Mouse (Mus musculus) heart, embryonic 11.5 days (tissue): ENCODE measurements around the gene Taf5l. TPM values are rescaled to one million over a fixed set of nuclear protein-coding genes. Genes with fewer than 3 reads are reported as not detected.
"Not testable (repeated sequence)": the region's sequence is repeated elsewhere in the genome, so short reads cannot be mapped to it uniquely, and the experiment has no call there.

Experiments
- ATAC-seq: fragments of 200-750 bp; cut with Nextera tagmentation; replicated peaks from 2 replicates; pipeline ENCODE4 v1.8.0; 2017; ENCODE audit warnings: moderate library complexity; ENCODE audit not compliant: insufficient number of reproducible peaks, low FRiP score, low TSS enrichment
- H3K27ac ChIP-seq: fragments of 300-500 bp; sonication (generic); 2 replicates; pipeline ENCODE4 v1.5.1; 2014; ENCODE audit warnings: mild to moderate bottlenecking, low read depth, low read length
- H3K27me3 ChIP-seq: fragments of 300-500 bp; sonication (generic); 2 replicates; pipeline ENCODE4 v1.6.1; 2014; ENCODE audit warnings: mild to moderate bottlenecking, low read length, mixed read lengths; ENCODE audit not compliant: control insufficient read depth, insufficient read depth
- H3K36me3 ChIP-seq: fragments of 300-500 bp; sonication (generic); 2 replicates; pipeline ENCODE4 v1.6.1; 2014; ENCODE audit warnings: mild to moderate bottlenecking, low read length, moderate library complexity, mixed read lengths; ENCODE audit not compliant: control insufficient read depth, insufficient read depth
- H3K4me1 ChIP-seq: fragments of 300-500 bp; sonication (generic); 2 replicates; pipeline ENCODE4 v1.6.1; 2014; ENCODE audit warnings: low read length; ENCODE audit not compliant: control insufficient read depth, insufficient read depth
- H3K4me2 ChIP-seq: fragments of 300-500 bp; sonication (generic); 2 replicates; pipeline ENCODE4 v1.6.1; 2014; ENCODE audit warnings: mild to moderate bottlenecking, moderate library complexity
- H3K4me3 ChIP-seq: fragments of 300-500 bp; sonication (generic); 2 replicates; pipeline ENCODE4 v1.5.1; 2014; ENCODE audit warnings: low read depth, low read length
- H3K9ac ChIP-seq: fragments of 300-500 bp; sonication (generic); 2 replicates; pipeline ENCODE4 v1.6.1; 2014; ENCODE audit warnings: mild to moderate bottlenecking, low read depth, low read length, moderate library complexity
- H3K9me3 ChIP-seq: fragments of 300-500 bp; sonication (generic); replicated peaks from 2 replicates; pipeline ENCODE4 v1.6.1; 2016; ENCODE audit warnings: low read length; ENCODE audit not compliant: control insufficient read depth
- WGBS: fragments of 180-500 bp; shearing (Covaris S2); extraction: QIAGEN DNeasy Blood & Tissue Kit; methylation state at CpG from one replicate; pipeline ENCODE4 v1.1.7; 2014; ENCODE audit not compliant: insufficient replicate concordance; 5-methylcytosine and 5-hydroxymethylcytosine counted together
- polyA plus RNA-seq: library from polyadenylated mRNA; unstranded; fragments of >200 nt; fragmentation: Nextera tagmentation; extraction: Ambion mirVana; gene quantifications from 2 replicates; pipeline ENCODE4 v1.2.1, GENCODE M21; 2014

The Taf5l gene
- polyA plus RNA-seq, 1 experiment from 2014 or later = 31.2 TPM

GRCm38 (mm10) chr8:124045856-124046255 lies 24.7 kb upstream of the Taf5l start:
- Histone ChIP-seq H3K4me3 (no peak overlapping the region), H3K27me3 (no peaks in the 10 kb centered on the region), H3K4me1 (no peaks in the 10 kb centered on the region), H3K36me3 (peaks cover 13% of the 10 kb centered on the region; the same call in 1 of the 2 replicates), H3K9me3 (no peaks in the 10 kb centered on the region), H3K4me2 (no peak overlapping the region), H3K9ac (no peak overlapping the region), H3K27ac (no peak overlapping the region)
- no peak for ATAC-seq
- 73% methylated on average over 8 of the region's 8 CpGs for WGBS

GRCm38 (mm10) chr8:124044931-124045330 lies 23.7 kb upstream of the Taf5l start:
- peaks cover 13% of the 10 kb centered on the region; the same call in 1 of the 2 replicates for H3K36me3 ChIP-seq
- no peak overlapping the region for H3K4me3 ChIP-seq
- H3K9me3 ChIP-seq = no peaks in the 10 kb centered on the region
- H3K4me1 ChIP-seq = no peaks in the 10 kb centered on the region
- no peak overlapping the region for H3K9ac ChIP-seq
- ATAC-seq = no peak
- H3K27me3 ChIP-seq = no peaks in the 10 kb centered on the region
- H3K4me2 ChIP-seq = no peak overlapping the region
- 92% methylated on average over 12 of the region's 12 CpGs for WGBS
- no peak overlapping the region for H3K27ac ChIP-seq

GRCm38 (mm10) chr8:124044421-124044820 lies 23.2 kb upstream of the Taf5l start:
- no peak overlapping the region for H3K27ac ChIP-seq
- no peak overlapping the region for H3K4me2 ChIP-seq
- no peak overlapping the region for H3K4me3 ChIP-seq
- WGBS = 84% methylated on average over 5 of the region's 5 CpGs
- no peaks in the 10 kb centered on the region for H3K9me3 ChIP-seq
- no peak for ATAC-seq
- H3K9ac ChIP-seq = no peak overlapping the region
- no peaks in the 10 kb centered on the region for H3K4me1 ChIP-seq
- H3K36me3 ChIP-seq = peaks cover 13% of the 10 kb centered on the region; the same call in 1 of the 2 replicates
- no peaks in the 10 kb centered on the region for H3K27me3 ChIP-seq

GRCm38 (mm10) chr8:124042201-124042600 lies 21.0 kb upstream of the Taf5l start:
- H3K4me2 ChIP-seq = no peak overlapping the region
- no peaks in the 10 kb centered on the region for H3K27me3 ChIP-seq
- WGBS = 97% methylated on average over 1 of the region's 1 CpGs
- H3K36me3 ChIP-seq = peaks cover 22% of the 10 kb centered on the region
- no peak for ATAC-seq
- H3K4me3 ChIP-seq = no peak overlapping the region
- H3K9ac ChIP-seq = no peak overlapping the region
- no peaks in the 10 kb centered on the region for H3K9me3 ChIP-seq
- H3K4me1 ChIP-seq = no peaks in the 10 kb centered on the region
- no peak overlapping the region for H3K27ac ChIP-seq

- Histone ChIP-seq H3K9ac (no peak overlapping the region), H3K4me1 (no peaks in the 10 kb centered on the region), H3K4me2 (no peak overlapping the region), H3K27me3 (no peaks in the 10 kb centered on the region), H3K9me3 (no peaks in the 10 kb centered on the region), H3K36me3 (peaks cover 28% of the 10 kb centered on the region), H3K27ac (no peak overlapping the region), H3K4me3 (no peak overlapping the region)
- no peak for ATAC-seq
- 82% methylated on average over 4 of the region's 4 CpGs for WGBS
These were observed 18.2 kb upstream of the Taf5l start for GRCm38 (mm10) chr8:124039351-124039750.

GRCm38 (mm10) chr8:124038121-124038520 lies 16.9 kb upstream of the Taf5l start:
- ATAC-seq = no peak
- Histone ChIP-seq H3K27ac (no peak overlapping the region), H3K9ac (no peak overlapping the region), H3K27me3 (no peaks in the 10 kb centered on the region), H3K36me3 (peaks cover 28% of the 10 kb centered on the region), H3K4me3 (no peak overlapping the region), H3K4me1 (no peaks in the 10 kb centered on the region), H3K4me2 (no peak overlapping the region), H3K9me3 (no peaks in the 10 kb centered on the region)
- 94% methylated on average over 7 of the region's 7 CpGs for WGBS

GRCm38 (mm10) chr8:124033400-124033799 lies 12.2 kb upstream of the Taf5l start:
- ATAC-seq = no peak
- 51% methylated on average over 5 of the region's 5 CpGs for WGBS

GRCm38 (mm10) chr8:124027831-124028230 lies 6.6 kb upstream of the Taf5l start:
- H3K36me3 ChIP-seq = peaks cover 38% of the 10 kb centered on the region
- 85% methylated on average over 6 of the region's 6 CpGs for WGBS
- H3K4me1 ChIP-seq = no peaks in the 10 kb centered on the region
- no peak overlapping the region for H3K27ac ChIP-seq
- no peaks in the 10 kb centered on the region for H3K27me3 ChIP-seq
- H3K9ac ChIP-seq = no peak overlapping the region
- no peak for ATAC-seq
- no peaks in the 10 kb centered on the region for H3K9me3 ChIP-seq
- no peak overlapping the region for H3K4me3 ChIP-seq
- H3K4me2 ChIP-seq = no peak overlapping the region

More at GRCm38 (mm10) chr8:124033400-124033799, 12.2 kb upstream of the Taf5l start:
- no peak overlapping the region for H3K27ac ChIP-seq
- H3K9me3 ChIP-seq = no peaks in the 10 kb centered on the region
- H3K4me2 ChIP-seq = no peak overlapping the region
- no peak overlapping the region for H3K9ac ChIP-seq
- no peaks in the 10 kb centered on the region for H3K4me1 ChIP-seq
- H3K4me3 ChIP-seq = no peak overlapping the region
- no peaks in the 10 kb centered on the region for H3K27me3 ChIP-seq
- peaks cover 47% of the 10 kb centered on the region for H3K36me3 ChIP-seq

GRCm38 (mm10) chr8:124026265-124026664 lies 5.1 kb upstream of the Taf5l start:
- not testable (repeated sequence) for H3K27me3 ChIP-seq
- H3K36me3 ChIP-seq = peaks cover 35% of the 10 kb centered on the region

More at GRCm38 (mm10) chr8:124026265-124026664, 5.1 kb upstream of the Taf5l start:
- not testable (repeated sequence) for H3K4me3 ChIP-seq, H3K27ac ChIP-seq, H3K9ac ChIP-seq, H3K4me1 ChIP-seq, H3K4me2 ChIP-seq, ATAC-seq, H3K9me3 ChIP-seq
- WGBS = 86% methylated on average over 2 of the region's 2 CpGs
